In the genomic region with DNA sequence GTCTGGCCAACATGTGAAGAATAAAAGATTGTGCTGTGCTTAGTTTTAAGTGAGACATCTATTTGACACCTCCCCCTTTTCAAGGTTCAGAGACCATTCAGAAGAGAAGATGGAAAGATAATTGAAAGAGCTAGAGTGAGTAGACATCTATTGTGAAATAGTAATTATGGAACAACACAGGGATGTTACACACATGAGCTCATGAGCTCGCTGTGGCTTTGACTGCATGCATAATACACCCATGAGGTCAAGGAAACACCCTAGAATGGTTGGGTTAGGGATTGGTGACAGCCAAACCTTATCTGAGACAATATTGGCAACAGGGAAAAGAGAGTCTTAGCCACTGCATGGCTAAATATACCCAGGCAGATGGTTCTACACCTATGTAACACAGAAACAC, we compare ENCODE assay signal across 27 mouse cellular contexts.
"Had no signal": no experiment of that assay in that cellular context is flagged by ENCODE, and none has a peak within 500 bp of the region (broad histone marks: within the 10 kb centered on the region; RNA-seq: fewer than 3 reads in every experiment).

No protein-coding gene starts in this region.

- H3K4me3 ChIP-seq: gastrocnemius, adult 2 months; heart, embryonic 10.5 days; heart, embryonic 12.5 days; hindbrain, embryonic 10.5 days; hindbrain, embryonic 12.5 days; intestine, embryonic 15.5 days; layer of hippocampus, adult 2 months; left cerebral cortex, adult 2 months; limb, embryonic 10.5 days; limb, embryonic 12.5 days had no signal

- H3K36me3 ChIP-seq: heart, embryonic 10.5 days; heart, embryonic 12.5 days; hindbrain, embryonic 10.5 days; hindbrain, embryonic 12.5 days; intestine, embryonic 15.5 days; limb, embryonic 10.5 days; limb, embryonic 12.5 days had no signal

- DNase-seq: gastrocnemius, adult 2 months; gastrocnemius, postnatal 10 days; gastrocnemius, postnatal 25 days; heart, adult 18-20 months; heart, postnatal 10 days; heart, postnatal 4 days; kidney, adult 18-20 months; kidney, adult 8-10 months; kidney, postnatal 10 days; kidney, postnatal 25 days; kidney, postnatal 4 days; liver had no signal

- H3K4me1 ChIP-seq: heart, embryonic 10.5 days; intestine, embryonic 15.5 days; limb, embryonic 10.5 days; limb, embryonic 12.5 days had no signal

- H3K9ac ChIP-seq: heart, embryonic 12.5 days; hindbrain, embryonic 12.5 days; hindbrain, embryonic 14.5 days; intestine, embryonic 15.5 days; limb, embryonic 12.5 days; liver, embryonic 14.5 days had no signal

- ATAC-seq: hindbrain, embryonic 16.5 days; inflammation-experienced regulatory T-cells, adult 6 months; intestine, embryonic 15.5 days; intestine, postnatal 0 days had no signal

- H3K9me3 ChIP-seq: heart, embryonic 10.5 days; heart, embryonic 12.5 days; hindbrain, embryonic 10.5 days; hindbrain, embryonic 12.5 days; intestine, embryonic 15.5 days; limb, embryonic 10.5 days; limb, embryonic 12.5 days had no signal

- H3K27me3 ChIP-seq: heart, embryonic 12.5 days; hindbrain, embryonic 12.5 days; intestine, embryonic 15.5 days; limb, embryonic 12.5 days had no signal

- H3K27ac ChIP-seq: gastrocnemius, adult 2 months; heart, embryonic 10.5 days; hindbrain, embryonic 10.5 days; hindbrain, embryonic 12.5 days; hindbrain, embryonic 14.5 days; intestine, embryonic 15.5 days; layer of hippocampus, adult 2 months; left cerebral cortex, adult 2 months; limb, embryonic 10.5 days; limb, embryonic 12.5 days; liver, embryonic 14.5 days had no signal

- H3K4me2 ChIP-seq: heart, embryonic 12.5 days; hindbrain, embryonic 12.5 days; hindbrain, embryonic 14.5 days; intestine, embryonic 15.5 days; limb, embryonic 12.5 days; liver, embryonic 11.5 days had no signal
